19 mouse cellular contexts compared by ENCODE assay signal in genomic region chr16:94396641-94397040, GRCm38 (mm10). TPM values are rescaled to one million over a fixed set of nuclear protein-coding genes. Genes with fewer than 3 reads are reported as not detected.
DNase-seq lines count a peak whose midpoint lies in the region; ATAC-seq and TF ChIP-seq lines count a peak whose summit lies in the region.
"Had no signal": no experiment of that assay in that cellular context is flagged by ENCODE, and none has a peak within 500 bp of the region (broad histone marks: within the 10 kb centered on the region; RNA-seq: fewer than 3 reads in every experiment).

No protein-coding gene starts in this region.

- no peak for TF ChIP-seq POLR2A in heart, adult 2 months (IDR thresholded peaks at IDR 0.05; ENCODE audit: insufficient read depth, low read depth, low read length)
- TF ChIP-seq POLR2A in MEL (IDR thresholded peaks at IDR 0.05; ENCODE audit: control insufficient read depth in 1 of 2, insufficient read depth in 1 of 2, low read depth in 1 of 2, low read length in 2 of 2, poor library complexity in 1 of 2): no peak

- no peaks in the 10 kb centered on the region for H3K27me3 ChIP-seq in heart, embryonic 12.5 days (replicated peaks)
- no peaks in the 10 kb centered on the region for H3K27me3 ChIP-seq in heart, adult 2 months (ENCODE audit: control insufficient read depth, insufficient read depth, low read length)
- no peaks in the 10 kb centered on the region for H3K27me3 ChIP-seq in MEL (ENCODE audit: control insufficient read depth in 1 of 2, insufficient read depth in 2 of 2, low read length in 2 of 2)
- H3K27me3 ChIP-seq: CH12.LX; forebrain, embryonic 15.5 days; heart, embryonic 15.5 days; hindbrain, embryonic 13.5 days had no signal

- intact Hi-C loops in heart, adult 2 months (cut with DNase I): no loop called here

- TF ChIP-seq RAD21 in MEL (IDR thresholded peaks at IDR 0.05; ENCODE audit: low read depth, low read length): no peak

- no peak for TF ChIP-seq CTCF in heart, adult 2 months (IDR thresholded peaks at IDR 0.05)
- no peak for TF ChIP-seq CTCF in MEL (IDR thresholded peaks at IDR 0.05 in 2 of 3, conservative IDR thresholded peaks at IDR 0.05 in 1 of 3; ENCODE audit: control insufficient read depth in 1 of 3, insufficient read depth in 1 of 3, low read depth in 2 of 3, low read length in 3 of 3, poor library complexity in 1 of 3, severe bottlenecking in 1 of 3)

- DNase-seq in heart, adult 2 months: no peak
- DNase-seq in MEL (ENCODE audit: low read depth, low spot score): no peak
- DNase-seq in thymus, adult 18-20 months: no peak
- no peak for DNase-seq in cerebellum, postnatal 36 days
- DNase-seq in cerebellum, adult 9-11 months: no peak
- DNase-seq: adrenal gland, adult 8-10 months; adrenal gland, postnatal 36 days; cerebellum, adult 2 months; cerebellum, postnatal 14 days; gastrocnemius, postnatal 10 days; heart, postnatal 14 days had no signal

- H3K27ac ChIP-seq in heart, embryonic 12.5 days (ENCODE audit: poor library complexity, severe bottlenecking): 0 out of 2 replicates have a peak overlapping the region, but pooled peaks have one; percentile 16
- no peak overlapping the region for H3K27ac ChIP-seq in heart, adult 2 months
- H3K27ac ChIP-seq in MEL (ENCODE audit: control insufficient read depth, low read depth, low read length): no peak overlapping the region
- H3K27ac ChIP-seq: forebrain, embryonic 15.5 days; heart, embryonic 10.5 days; heart, embryonic 15.5 days; hindbrain, embryonic 13.5 days; hindbrain, postnatal 0 days had no signal

- TF ChIP-seq EP300 in heart, adult 2 months (IDR thresholded peaks at IDR 0.05; ENCODE audit: insufficient read depth, low read depth, low read length): no peak
- no peak for TF ChIP-seq EP300 in MEL (IDR thresholded peaks at IDR 0.05; ENCODE audit: low read depth in 1 of 2, low read length in 2 of 2)

- WGBS in heart, embryonic 12.5 days: 54% methylated on average over 7 of the region's 7 CpGs
- 66% methylated on average over 7 of the region's 7 CpGs for WGBS in heart, adult 2 months

- no peaks in the 10 kb centered on the region; the same call in 1 of the 2 replicates for H3K79me2 ChIP-seq in heart, adult 2 months (replicated peaks; ENCODE audit: control insufficient read depth, insufficient read depth, low read length)
- no peaks in the 10 kb centered on the region; the same call in 1 of the 2 replicates for H3K79me2 ChIP-seq in MEL (ENCODE audit: control insufficient read depth, insufficient read depth, low read length, poor library complexity)

- peaks cover 31% of the 10 kb centered on the region for H3K4me1 ChIP-seq in heart, embryonic 12.5 days (replicated peaks)
- H3K4me1 ChIP-seq in heart, adult 2 months (ENCODE audit: control insufficient read depth, insufficient read depth, low read length): no peaks in the 10 kb centered on the region; the same call in 1 of the 2 replicates
- no peaks in the 10 kb centered on the region; a peak in 1 of 4 replicates for H3K4me1 ChIP-seq in MEL (ENCODE audit: control insufficient read depth in 1 of 2, insufficient read depth in 2 of 2, low read length in 2 of 2)
- H3K4me1 ChIP-seq: hindbrain, embryonic 13.5 days had no signal

- H3K4me3 ChIP-seq in heart, embryonic 12.5 days: no peak overlapping the region
- H3K4me3 ChIP-seq in heart, adult 2 months: no peak overlapping the region
- H3K4me3 ChIP-seq in MEL (ENCODE audit: control insufficient read depth in 1 of 2, insufficient read depth in 1 of 2, low read depth in 2 of 2, low read length in 2 of 2): no peak overlapping the region
- H3K4me3 ChIP-seq: forebrain, embryonic 15.5 days; heart, embryonic 10.5 days; heart, embryonic 15.5 days; hindbrain, embryonic 13.5 days had no signal

- peaks cover 22% of the 10 kb centered on the region for H3K36me3 ChIP-seq in heart, embryonic 12.5 days
- H3K36me3 ChIP-seq in heart, adult 2 months (ENCODE audit: control insufficient read depth, insufficient read depth, low read length): peaks cover 5% of the 10 kb centered on the region; the same call in 1 of the 2 replicates
- H3K36me3 ChIP-seq in MEL (ENCODE audit: control insufficient read depth in 1 of 2, insufficient read depth in 2 of 2, low read length in 2 of 2): peaks cover 0 to 19% of the 10 kb centered on the region in 2 experiments; a peak in 2 of 4 replicates

- no peak overlapping the region for H3K4me2 ChIP-seq in heart, embryonic 12.5 days
- H3K4me2 ChIP-seq: forebrain, embryonic 15.5 days; heart, embryonic 15.5 days; hindbrain, embryonic 13.5 days had no signal

- H3K9ac ChIP-seq in heart, embryonic 12.5 days: no peak overlapping the region
- H3K9ac ChIP-seq in heart, adult 2 months (ENCODE audit: low read depth, low read length): no peak overlapping the region
- H3K9ac ChIP-seq in MEL (ENCODE audit: control insufficient read depth, low read depth, low read length, poor library complexity, severe bottlenecking): no peak overlapping the region
- H3K9ac ChIP-seq: forebrain, embryonic 15.5 days; heart, embryonic 15.5 days; hindbrain, embryonic 13.5 days had no signal

- H3K9me3 ChIP-seq in heart, embryonic 12.5 days (replicated peaks): no peaks in the 10 kb centered on the region
- H3K9me3 ChIP-seq in MEL (replicated peaks; ENCODE audit: insufficient read depth, low read length): no peaks in the 10 kb centered on the region
- H3K9me3 ChIP-seq: forebrain, embryonic 15.5 days; heart, embryonic 10.5 days; heart, embryonic 15.5 days; hindbrain, embryonic 13.5 days had no signal

- no peak for ATAC-seq in heart, embryonic 12.5 days (ENCODE audit: insufficient number of reproducible peaks, low FRiP score)
- peak; percentile 82 for ATAC-seq in megakaryocyte, adult 5-6 weeks (ENCODE audit: poor library complexity, severe bottlenecking)
- ATAC-seq: forebrain, embryonic 15.5 days; hindbrain, postnatal 0 days had no signal

TF ChIP-seq in MEL, 35 proteins besides CTCF, POLR2A, EP300 and RAD21:
- TF ChIP-seq MYB (IDR thresholded peaks at IDR 0.05; ENCODE audit: low read depth, low read length): no peak
- TF ChIP-seq TAL1 (IDR thresholded peaks at IDR 0.05; ENCODE audit: low read length): peak; percentile 41

RNA-seq across cellular contexts. Expression of gene Pigp, which starts 25.0 kb away (rescaled TPM):
- polyA plus RNA-seq in heart, embryonic 12.5 days (2016; fragmentation: Nextera tagmentation; extraction: Ambion mirVana): 104 and 111 TPM in 2 replicates
- 100 to 1,000 TPM; 101 to 113 TPM for total RNA-seq in heart, adult 2 months (2021)
- polyA plus RNA-seq in heart, adult 2 months (2012; rRNA removed): 49.4 and 86.4 TPM in 2 replicates
- 27.1 and 33.9 TPM in 2 replicates for total RNA-seq in MEL (2012; rRNA removed)
- 10 to 100 TPM in 1 of 2 experiments, not detected in 1; 47.3 TPM for polyA plus RNA-seq in MEL (2012; ENCODE audit: insufficient read depth in 1 of 2, insufficient read length in 2 of 2, low read depth in 1 of 2, low replicate concordance in 2 of 2, missing spikeins in 1 of 2)
- total RNA-seq in megakaryocyte, adult 5-6 weeks (2015): 9.9 and 11.1 TPM in 2 replicates
- total RNA-seq in megakaryocyte, adult 5-6 weeks (2017): 4.8 and 10.2 TPM in 2 replicates

RNA-seq across cellular contexts. Expression of gene Ttc3, which starts 26.2 kb away (rescaled TPM):
- 212 and 237 TPM in 2 replicates for polyA plus RNA-seq in heart, embryonic 12.5 days (2016; fragmentation: Nextera tagmentation; extraction: Ambion mirVana)
- total RNA-seq in heart, adult 2 months (2021): 10 to 100 TPM; 77.6 to 85.5 TPM
- polyA plus RNA-seq in heart, adult 2 months (2012; rRNA removed): 26.0 and 43.2 TPM in 2 replicates
- total RNA-seq in MEL (2012; rRNA removed): 47.5 and 56.9 TPM in 2 replicates
- polyA plus RNA-seq in MEL (2012; ENCODE audit: insufficient read depth in 1 of 2, insufficient read length in 2 of 2, low read depth in 1 of 2, low replicate concordance in 2 of 2, missing spikeins in 1 of 2): 100 to 1,000 TPM in 1 of 2 experiments, 10 to 100 TPM in 1; 46.4 to 352 TPM
- total RNA-seq in megakaryocyte, adult 5-6 weeks (2015): 12.0 and 19.7 TPM in 2 replicates
- 39.3 and 56.6 TPM in 2 replicates for total RNA-seq in megakaryocyte, adult 5-6 weeks (2017)
